ENCODE assay signal across 24 mouse cellular contexts in the genomic region with DNA sequence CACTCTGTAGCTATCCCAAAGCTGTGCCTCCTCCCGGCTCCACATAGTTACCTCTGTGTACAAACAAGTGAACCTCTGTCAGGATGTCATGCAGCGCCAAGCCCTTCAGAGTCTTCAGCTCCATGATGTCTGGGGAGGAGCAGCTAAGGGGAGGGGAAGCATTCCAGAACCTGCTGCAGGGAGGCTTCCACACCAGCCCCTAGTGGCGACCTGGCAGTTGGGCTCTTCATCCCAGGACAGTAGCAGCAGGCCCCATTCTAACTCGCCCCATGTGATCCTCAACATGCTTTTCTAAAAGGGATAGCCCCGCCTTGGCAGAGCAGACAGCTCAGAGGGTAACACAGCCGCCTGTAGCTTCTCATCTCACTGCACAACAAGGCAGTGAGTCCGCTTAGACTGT. TPM values are rescaled to one million over a fixed set of nuclear protein-coding genes. Genes with fewer than 3 reads are reported as not detected.
A peak's percentile ranks its signal among the peaks of the same experiment; 100 is the strongest.
DNase-seq lines count a peak whose midpoint lies in the region; ATAC-seq and TF ChIP-seq lines count a peak whose summit lies in the region.
"Had no signal": no experiment of that assay in that cellular context is flagged by ENCODE, and none has a peak within 500 bp of the region (broad histone marks: within the 10 kb centered on the region; RNA-seq: fewer than 3 reads in every experiment).

No protein-coding gene starts in this region.

- H3K4me3 ChIP-seq in forebrain, postnatal 0 days (ENCODE audit: low read depth, low read length), result no peak overlapping the region
- H3K4me3 ChIP-seq in forebrain, embryonic 11.5 days (ENCODE audit: low read depth, low read length), result no peak overlapping the region
- H3K4me3 ChIP-seq in heart, embryonic 14.5 days (ENCODE audit: control insufficient read depth in 1 of 2, insufficient read depth in 1 of 2, low read depth in 1 of 2, low read length in 2 of 2), result no peak overlapping the region
- H3K4me3 ChIP-seq in liver, adult 2 months (ENCODE audit: insufficient read depth, low read depth, low read length), result no peak overlapping the region
- no peak overlapping the region for H3K4me3 ChIP-seq in liver, postnatal 0 days (ENCODE audit: low read depth, low read length)
- no peak overlapping the region for H3K4me3 ChIP-seq in stomach, postnatal 0 days (ENCODE audit: low read depth, low read length)
- H3K4me3 ChIP-seq in thymus, adult 2 months (ENCODE audit: control insufficient read depth, insufficient read depth, low read length), result no peak overlapping the region
- H3K4me3 ChIP-seq: embryonic facial prominence, embryonic 10.5 days; heart, embryonic 15.5 days; hindbrain, embryonic 15.5 days; limb, embryonic 15.5 days; liver, embryonic 15.5 days; stomach, embryonic 15.5 days had no signal

- H3K9ac ChIP-seq in forebrain, postnatal 0 days, result no peak overlapping the region
- no peak overlapping the region for H3K9ac ChIP-seq in forebrain, embryonic 11.5 days (ENCODE audit: low read length)
- H3K9ac ChIP-seq in heart, embryonic 14.5 days (ENCODE audit: low read length), result peak overlapping the region; percentile 16; the same call in 1 of the 2 replicates
- H3K9ac ChIP-seq in liver, adult 2 months (ENCODE audit: low read depth, low read length), result no peak overlapping the region
- H3K9ac ChIP-seq in liver, postnatal 0 days (replicated peaks), result no peak overlapping the region
- no peak overlapping the region for H3K9ac ChIP-seq in stomach, postnatal 0 days (ENCODE audit: low read length)
- H3K9ac ChIP-seq: heart, embryonic 15.5 days; hindbrain, embryonic 15.5 days; limb, embryonic 15.5 days; liver, embryonic 15.5 days; stomach, embryonic 15.5 days had no signal

- no peak overlapping the region for H3K4me2 ChIP-seq in forebrain, postnatal 0 days (ENCODE audit: low read depth)
- no peak overlapping the region for H3K4me2 ChIP-seq in forebrain, embryonic 11.5 days (ENCODE audit: low read depth, low read length, severe bottlenecking)
- no peak overlapping the region for H3K4me2 ChIP-seq in heart, embryonic 14.5 days (ENCODE audit: low read length)
- no peak overlapping the region for H3K4me2 ChIP-seq in liver, postnatal 0 days (ENCODE audit: low read depth, low read length)
- H3K4me2 ChIP-seq in stomach, postnatal 0 days (replicated peaks; ENCODE audit: low read depth), result no peak overlapping the region
- H3K4me2 ChIP-seq: heart, embryonic 15.5 days; hindbrain, embryonic 15.5 days; limb, embryonic 15.5 days; liver, embryonic 15.5 days; midbrain, embryonic 11.5 days; stomach, embryonic 15.5 days had no signal

- peaks cover 84% of the 10 kb centered on the region for H3K36me3 ChIP-seq in forebrain, postnatal 0 days (ENCODE audit: insufficient read depth)
- peaks cover 13% of the 10 kb centered on the region; the same call in 1 of the 2 replicates for H3K36me3 ChIP-seq in forebrain, embryonic 11.5 days (ENCODE audit: control insufficient read depth, insufficient read depth, low read length)
- peaks cover 88% of the 10 kb centered on the region for H3K36me3 ChIP-seq in heart, embryonic 14.5 days (ENCODE audit: control insufficient read depth, insufficient read depth, low read length)
- H3K36me3 ChIP-seq in liver, adult 2 months (ENCODE audit: control insufficient read depth, insufficient read depth, low read length), result peaks cover 9% of the 10 kb centered on the region
- peaks cover 57% of the 10 kb centered on the region for H3K36me3 ChIP-seq in liver, postnatal 0 days (replicated peaks; ENCODE audit: insufficient read depth, low read length)
- H3K36me3 ChIP-seq in stomach, postnatal 0 days (ENCODE audit: control insufficient read depth, insufficient read depth, low read length), result peaks cover 15% of the 10 kb centered on the region
- peaks cover 46% of the 10 kb centered on the region for H3K36me3 ChIP-seq in thymus, adult 2 months (ENCODE audit: control insufficient read depth, insufficient read depth, low read length)

- no peak for DNase-seq in forebrain, postnatal 0 days
- no peak for DNase-seq in forebrain, embryonic 11.5 days (ENCODE audit: low spot score)
- DNase-seq in heart, adult 9 months (ENCODE audit: low spot score in 2 of 2), result no peak
- no peak for DNase-seq in liver, adult 2 months (ENCODE audit: extremely low read depth, low read depth, low spot score)
- DNase-seq in liver, postnatal 0 days, result no peak
- DNase-seq in stomach, postnatal 0 days (ENCODE audit: low spot score), result no peak
- no peak for DNase-seq in thymus, adult 2 months
- DNase-seq: adrenal gland, adult 8-10 months; cerebellum, adult 11-12 months; cerebellum, postnatal 10 days; gastrocnemius, postnatal 25 days; kidney, adult 18-20 months; left cerebral cortex, postnatal 4 days; lung, postnatal 10 days had no signal

- WGBS in forebrain, postnatal 0 days, result 82% methylated on average over 7 of the region's 7 CpGs
- 82% methylated on average over 7 of the region's 7 CpGs for WGBS in forebrain, embryonic 11.5 days
- WGBS in heart, embryonic 14.5 days, result 59% methylated on average over 7 of the region's 7 CpGs
- WGBS in liver, adult 2 months, result 94% methylated on average over 7 of the region's 7 CpGs
- WGBS in liver, postnatal 0 days (ENCODE audit: insufficient replicate concordance), result 73% methylated on average over 7 of the region's 7 CpGs
- WGBS in stomach, postnatal 0 days, result 79% methylated on average over 7 of the region's 7 CpGs
- 93% methylated on average over 7 of the region's 7 CpGs for WGBS in thymus, adult 2 months

- no peak for ATAC-seq in forebrain, postnatal 0 days
- ATAC-seq in forebrain, embryonic 11.5 days (replicated peaks; ENCODE audit: low FRiP score), result no peak
- no peak for ATAC-seq in heart, embryonic 14.5 days (ENCODE audit: insufficient number of reproducible peaks, insufficient read depth, low FRiP score, low read depth)
- ATAC-seq in liver, postnatal 0 days, result no peak
- ATAC-seq in stomach, postnatal 0 days (ENCODE audit: low FRiP score, low TSS enrichment), result 0 out of 2 replicates have a peak, but pooled peaks have one; percentile 6
- ATAC-seq: forebrain, embryonic 16.5 days had no signal

- H3K27me3 ChIP-seq in forebrain, postnatal 0 days (ENCODE audit: insufficient read depth, low read length), result no peaks in the 10 kb centered on the region
- no peaks in the 10 kb centered on the region for H3K27me3 ChIP-seq in forebrain, embryonic 11.5 days (ENCODE audit: control insufficient read depth, insufficient read depth, low read length)
- no peaks in the 10 kb centered on the region for H3K27me3 ChIP-seq in heart, embryonic 14.5 days (ENCODE audit: control insufficient read depth, insufficient read depth, low read length)
- H3K27me3 ChIP-seq in liver, adult 2 months (ENCODE audit: control insufficient read depth, insufficient read depth, low read length), result no peaks in the 10 kb centered on the region
- H3K27me3 ChIP-seq in liver, postnatal 0 days (ENCODE audit: insufficient read depth, low read length), result no peaks in the 10 kb centered on the region
- no peaks in the 10 kb centered on the region for H3K27me3 ChIP-seq in stomach, postnatal 0 days (ENCODE audit: control insufficient read depth, insufficient read depth, low read length)
- H3K27me3 ChIP-seq in thymus, adult 2 months (ENCODE audit: control insufficient read depth, insufficient read depth, low read length), result no peaks in the 10 kb centered on the region
- H3K27me3 ChIP-seq: heart, embryonic 15.5 days; hindbrain, embryonic 15.5 days; limb, embryonic 15.5 days; liver, embryonic 15.5 days; stomach, embryonic 15.5 days had no signal

- H3K4me1 ChIP-seq in forebrain, postnatal 0 days (ENCODE audit: insufficient read depth), result no peaks in the 10 kb centered on the region
- H3K4me1 ChIP-seq in forebrain, embryonic 11.5 days (replicated peaks; ENCODE audit: control insufficient read depth, insufficient read depth, low read length), result no peaks in the 10 kb centered on the region
- H3K4me1 ChIP-seq in heart, embryonic 14.5 days (ENCODE audit: control insufficient read depth in 2 of 2, insufficient read depth in 2 of 2, low read length in 2 of 2), result peaks cover 5 to 7% of the 10 kb centered on the region in 2 experiments; a peak in 2 of 4 replicates
- H3K4me1 ChIP-seq in liver, adult 2 months (ENCODE audit: control insufficient read depth, insufficient read depth, low read length), result peaks cover 10% of the 10 kb centered on the region
- H3K4me1 ChIP-seq in liver, postnatal 0 days (ENCODE audit: insufficient read depth), result no peaks in the 10 kb centered on the region
- H3K4me1 ChIP-seq in stomach, postnatal 0 days (replicated peaks; ENCODE audit: control insufficient read depth, insufficient read depth), result no peaks in the 10 kb centered on the region
- no peaks in the 10 kb centered on the region for H3K4me1 ChIP-seq in thymus, adult 2 months (replicated peaks; ENCODE audit: control insufficient read depth, insufficient read depth, low read length)
- H3K4me1 ChIP-seq: embryonic facial prominence, embryonic 10.5 days; hindbrain, embryonic 15.5 days; limb, embryonic 15.5 days; liver, embryonic 15.5 days; stomach, embryonic 15.5 days had no signal

- H3K9me3 ChIP-seq in forebrain, postnatal 0 days (ENCODE audit: low read length), result no peaks in the 10 kb centered on the region
- no peaks in the 10 kb centered on the region for H3K9me3 ChIP-seq in forebrain, embryonic 11.5 days (ENCODE audit: control insufficient read depth, low read length)
- H3K9me3 ChIP-seq in heart, embryonic 14.5 days (ENCODE audit: control insufficient read depth, low read length), result no peaks in the 10 kb centered on the region
- H3K9me3 ChIP-seq in liver, postnatal 0 days (ENCODE audit: low read length), result no peaks in the 10 kb centered on the region
- H3K9me3 ChIP-seq in stomach, postnatal 0 days (ENCODE audit: control insufficient read depth, low read length), result no peaks in the 10 kb centered on the region
- H3K9me3 ChIP-seq: embryonic facial prominence, embryonic 10.5 days; heart, embryonic 15.5 days; hindbrain, embryonic 15.5 days; limb, embryonic 15.5 days; liver, embryonic 15.5 days; stomach, embryonic 15.5 days had no signal

- no peaks in the 10 kb centered on the region for H3K79me2 ChIP-seq in liver, adult 2 months (ENCODE audit: control insufficient read depth, insufficient read depth, low read length)

- no peak overlapping the region for H3K27ac ChIP-seq in forebrain, postnatal 0 days (ENCODE audit: low read depth, low read length)
- H3K27ac ChIP-seq in forebrain, embryonic 11.5 days (ENCODE audit: low read depth, low read length), result no peak overlapping the region
- H3K27ac ChIP-seq in heart, embryonic 14.5 days (replicated peaks in 1 of 2; ENCODE audit: control insufficient read depth in 1 of 2, insufficient read depth in 1 of 2, low read depth in 2 of 2, low read length in 2 of 2), result no peak overlapping the region
- no peak overlapping the region for H3K27ac ChIP-seq in liver, adult 2 months (replicated peaks; ENCODE audit: insufficient read depth, low read depth, low read length)
- no peak overlapping the region for H3K27ac ChIP-seq in liver, postnatal 0 days (ENCODE audit: low read depth)
- H3K27ac ChIP-seq in stomach, postnatal 0 days (replicated peaks), result no peak overlapping the region
- H3K27ac ChIP-seq in thymus, adult 2 months (ENCODE audit: control insufficient read depth, insufficient read depth, low read length), result no peak overlapping the region
- H3K27ac ChIP-seq: embryonic facial prominence, embryonic 10.5 days; heart, embryonic 15.5 days; hindbrain, embryonic 15.5 days; limb, embryonic 15.5 days; liver, embryonic 15.5 days; stomach, embryonic 15.5 days had no signal

- TF ChIP-seq CTCF in forebrain, postnatal 0 days (IDR thresholded peaks at IDR 0.05; ENCODE audit: low read depth), result peak; percentile 16; the same call in 1 of the 2 replicates
- TF ChIP-seq CTCF in liver, adult 2 months (IDR thresholded peaks at IDR 0.05; ENCODE audit: low read depth, low read length), result peak; percentile 23; the same call in 1 of the 2 replicates
- no peak for TF ChIP-seq CTCF in liver, postnatal 0 days (IDR thresholded peaks at IDR 0.05; ENCODE audit: low read depth)
- peak; percentile 31; the same call in 1 of the 2 replicates for TF ChIP-seq CTCF in stomach, postnatal 0 days (IDR thresholded peaks at IDR 0.05; ENCODE audit: low read depth)
- TF ChIP-seq CTCF in thymus, adult 2 months (IDR thresholded peaks at IDR 0.05; ENCODE audit: borderline replicate concordance, control insufficient read depth, extremely low read depth, insufficient read depth, low read length, poor library complexity), result no peak

- no peak for TF ChIP-seq EP300 in liver, postnatal 0 days (IDR thresholded peaks at IDR 0.05; ENCODE audit: low read depth)
- TF ChIP-seq EP300 in stomach, postnatal 0 days (optimal IDR thresholded peaks at IDR 0.05), result no peak

- TF ChIP-seq POLR2A in liver, adult 2 months (IDR thresholded peaks at IDR 0.05; ENCODE audit: extremely low read depth, insufficient read depth, low read length), result no peak
- no peak for TF ChIP-seq POLR2A in thymus, adult 2 months (IDR thresholded peaks at IDR 0.05; ENCODE audit: control insufficient read depth, extremely low read depth, insufficient read depth, low read length, poor library complexity)

RNA-seq across cellular contexts. Expression of gene Rfc5, which starts 7.1 kb away (rescaled TPM):
- total RNA-seq in forebrain, postnatal 0 days (2014; rRNA removed), result 21.3 and 29.0 TPM in 2 replicates
- 28.7 and 30.2 TPM in 2 replicates for polyA plus RNA-seq in forebrain, postnatal 0 days (2015; fragmentation: Nextera tagmentation; extraction: Ambion mirVana)
- polyA plus RNA-seq in forebrain, embryonic 11.5 days (2014; fragmentation: Nextera tagmentation; extraction: Ambion mirVana), result 117 and 123 TPM in 2 replicates
- polyA plus RNA-seq in heart, embryonic 14.5 days (2014; fragmentation: Nextera tagmentation; extraction: Ambion mirVana), result 53.9 and 54.5 TPM in 2 replicates
- total RNA-seq in liver, adult 2 months (2014; rRNA removed), result 6.1 and 10.7 TPM in 2 replicates
- polyA plus RNA-seq in liver, adult 2 months (2012; rRNA removed), result 11.1 and 12.3 TPM in 2 replicates
- 18.8 and 23.9 TPM in 2 replicates for polyA plus RNA-seq in liver, postnatal 0 days (2015; fragmentation: Nextera tagmentation; extraction: Ambion mirVana)
- 26.4 and 28.8 TPM in 2 replicates for polyA plus RNA-seq in stomach, postnatal 0 days (2015; fragmentation: Nextera tagmentation; extraction: Ambion mirVana)
- polyA plus RNA-seq in thymus, adult 2 months (2012; rRNA removed), result 63.7 and 65.4 TPM in 2 replicates

RNA-seq across cellular contexts. Expression of gene Wsb2, which starts 24.7 kb away (rescaled TPM):
- total RNA-seq in forebrain, postnatal 0 days (2014; rRNA removed), result 296 and 318 TPM in 2 replicates
- polyA plus RNA-seq in forebrain, postnatal 0 days (2015; fragmentation: Nextera tagmentation; extraction: Ambion mirVana), result 292 and 327 TPM in 2 replicates
- polyA plus RNA-seq in forebrain, embryonic 11.5 days (2014; fragmentation: Nextera tagmentation; extraction: Ambion mirVana), result 75.4 and 86.0 TPM in 2 replicates
- polyA plus RNA-seq in heart, embryonic 14.5 days (2014; fragmentation: Nextera tagmentation; extraction: Ambion mirVana), result 92.6 and 97.5 TPM in 2 replicates
- total RNA-seq in liver, adult 2 months (2014; rRNA removed), result 27.9 and 41.8 TPM in 2 replicates
- 70.9 and 87.9 TPM in 2 replicates for polyA plus RNA-seq in liver, adult 2 months (2012; rRNA removed)
- 31.7 and 32.3 TPM in 2 replicates for polyA plus RNA-seq in liver, postnatal 0 days (2015; fragmentation: Nextera tagmentation; extraction: Ambion mirVana)
- polyA plus RNA-seq in stomach, postnatal 0 days (2015; fragmentation: Nextera tagmentation; extraction: Ambion mirVana), result 50.0 and 50.3 TPM in 2 replicates
- polyA plus RNA-seq in thymus, adult 2 months (2012; rRNA removed), result 91.8 and 120 TPM in 2 replicates

RNA-seq across cellular contexts. Expression of gene Ksr2, which starts 32.0 kb away (rescaled TPM):
- total RNA-seq in forebrain, postnatal 0 days (2014; rRNA removed), result 6.8 and 9.2 TPM in 2 replicates
- polyA plus RNA-seq in forebrain, postnatal 0 days (2015; fragmentation: Nextera tagmentation; extraction: Ambion mirVana), result 2.5 and 5.4 TPM in 2 replicates
- 1.2 and 1.9 TPM in 2 replicates for polyA plus RNA-seq in forebrain, embryonic 11.5 days (2014; fragmentation: Nextera tagmentation; extraction: Ambion mirVana)
- polyA plus RNA-seq in heart, embryonic 14.5 days (2014; fragmentation: Nextera tagmentation; extraction: Ambion mirVana), result 0.09 and 0.12 TPM in 2 replicates
- 0.09 and 0.13 TPM in 2 replicates for total RNA-seq in liver, adult 2 months (2014; rRNA removed)
- 0.05 and 0.06 TPM in 2 replicates for polyA plus RNA-seq in liver, adult 2 months (2012; rRNA removed)
- polyA plus RNA-seq in liver, postnatal 0 days (2015; fragmentation: Nextera tagmentation; extraction: Ambion mirVana), result 0.08 and 0.09 TPM in 2 replicates
- polyA plus RNA-seq in stomach, postnatal 0 days (2015; fragmentation: Nextera tagmentation; extraction: Ambion mirVana), result 0.16 and 0.24 TPM in 2 replicates
- polyA plus RNA-seq in thymus, adult 2 months (2012; rRNA removed), result 0.54 and 0.84 TPM in 2 replicates
- total RNA-seq: monocyte, adult 5-6 weeks had no signal

Comparison
In these comparisons a context has a peak if more than half of its experiments do, and no peak if none do; other contexts are left out.
1. CTCF ChIP-seq: peak in forebrain, postnatal 0 days (single experiment), liver, adult 2 months (single experiment) and stomach, postnatal 0 days (single experiment); none in liver, postnatal 0 days (single experiment) and thymus, adult 2 months (single experiment).